Mouse (Mus musculus): Measurements from ENCODE around the gene Frrs1l. TPM values are rescaled to one million over a fixed set of nuclear protein-coding genes. Genes with fewer than 3 reads are reported as not detected.
A peak's percentile ranks its signal among the peaks of the same experiment; 100 is the strongest.

The Frrs1l gene
- polyA plus RNA-seq, 1 experiment from 2014 or later = 0.05 TPM

GRCm38 (mm10) chr4:56942567-56942966 is 47.6 kb downstream of the Frrs1l start:
- H3K27me3 ChIP-seq = no peaks in the 10 kb centered on the region
- no peak overlapping the region for H3K4me2 ChIP-seq
- H3K36me3 ChIP-seq (replicated peaks) = 0 out of 2 replicates have a peak, but pooled peaks cover 1% of the 10 kb centered on the region
- ATAC-seq (ENCODE audit: insufficient read depth) = no peak
- no peak overlapping the region for H3K9ac ChIP-seq
- no peaks in the 10 kb centered on the region for H3K9me3 ChIP-seq (replicated peaks)
- H3K27ac ChIP-seq (replicated peaks) = no peak overlapping the region
- peaks cover 42% of the 10 kb centered on the region for H3K4me1 ChIP-seq (replicated peaks)
- WGBS (ENCODE audit: insufficient replicate concordance) = 63% methylated on average over 1 of the region's 1 CpGs
- no peak overlapping the region for H3K4me3 ChIP-seq (replicated peaks)

DNA sequence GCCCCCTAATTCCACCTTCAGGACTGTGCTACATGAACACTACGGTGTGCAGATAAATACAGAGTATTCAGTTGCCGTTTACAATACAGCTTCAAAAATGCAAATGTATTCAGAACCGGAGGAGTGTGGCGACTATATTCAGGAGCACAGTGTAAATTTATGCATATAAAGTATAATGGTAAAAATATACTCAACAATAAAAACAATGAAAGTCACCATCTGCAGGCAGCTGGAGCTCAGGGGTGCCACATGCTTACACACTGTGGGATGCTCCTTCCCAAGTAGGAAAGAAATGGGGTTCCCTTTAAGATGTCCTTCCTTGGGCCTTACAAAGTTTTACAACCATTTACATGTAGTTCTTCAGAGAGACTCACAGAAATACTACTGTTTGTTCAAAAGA is 48.7 kb downstream of the Frrs1l start:
- Histone ChIP-seq H3K36me3 (replicated peaks) (0 out of 2 replicates have a peak, but pooled peaks cover 3% of the 10 kb centered on the region), H3K27me3 (no peaks in the 10 kb centered on the region), H3K4me1 (replicated peaks) (peaks cover 32% of the 10 kb centered on the region), H3K4me2 (no peak overlapping the region), H3K9me3 (replicated peaks) (no peaks in the 10 kb centered on the region), H3K9ac (no peak overlapping the region), H3K27ac (replicated peaks) (no peak overlapping the region), H3K4me3 (replicated peaks) (no peak overlapping the region)
- no peak for ATAC-seq (ENCODE audit: insufficient read depth)
- whole genome bisulfite sequencing (ENCODE audit: insufficient replicate concordance) = 69% methylated on average over 4 of the region's 4 CpGs

- no peak overlapping the region for H3K27ac ChIP-seq (replicated peaks)
- ATAC-seq (ENCODE audit: insufficient read depth) = no peak
- no peak overlapping the region for H3K9ac ChIP-seq
- H3K4me2 ChIP-seq = no peak overlapping the region
- no peaks in the 10 kb centered on the region for H3K9me3 ChIP-seq (replicated peaks)
- H3K4me3 ChIP-seq (replicated peaks) = no peak overlapping the region
- 58% methylated on average over 6 of the region's 6 CpGs for WGBS (ENCODE audit: insufficient replicate concordance)
- no peaks in the 10 kb centered on the region for H3K27me3 ChIP-seq
- peaks cover 11% of the 10 kb centered on the region; the same call in 1 of the 2 replicates for H3K36me3 ChIP-seq (replicated peaks)
- peaks cover 14% of the 10 kb centered on the region for H3K4me1 ChIP-seq (replicated peaks)
These were observed 53.1 kb downstream of the Frrs1l start for GRCm38 (mm10) chr4:56937136-56937535.

DNA sequence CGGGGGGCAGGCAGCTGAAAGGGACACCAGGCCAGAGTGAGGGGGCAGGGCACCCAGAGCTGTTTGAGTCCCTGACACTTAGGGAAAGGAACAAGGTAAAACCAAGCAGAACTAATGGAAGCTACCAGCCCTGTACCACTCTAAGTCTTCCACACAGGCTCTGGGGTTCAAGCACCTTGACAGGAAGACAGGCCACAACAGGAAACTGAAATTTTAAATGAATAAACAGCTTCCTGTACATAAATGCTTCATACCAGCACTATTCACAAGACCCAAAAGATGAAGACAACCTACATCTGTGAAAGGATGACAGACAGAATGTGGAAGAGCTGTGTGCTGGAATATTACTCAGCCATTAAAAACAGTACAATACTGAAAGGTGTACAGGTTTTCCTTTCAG is 54.9 kb downstream of the Frrs1l start:
- H3K27ac ChIP-seq (replicated peaks) = no peak overlapping the region
- H3K36me3 ChIP-seq (replicated peaks) = peaks cover 15% of the 10 kb centered on the region; the same call in 1 of the 2 replicates
- peaks cover 6% of the 10 kb centered on the region; the same call in 1 of the 2 replicates for H3K4me1 ChIP-seq (replicated peaks)
- ATAC-seq (ENCODE audit: insufficient read depth) = no peak
- no peaks in the 10 kb centered on the region for H3K9me3 ChIP-seq (replicated peaks)
- WGBS (ENCODE audit: insufficient replicate concordance) = no CpG with 5 or more reads among the region's 1 CpGs
- H3K27me3 ChIP-seq = no peaks in the 10 kb centered on the region
- no peak overlapping the region for H3K4me3 ChIP-seq (replicated peaks)
- H3K9ac ChIP-seq = no peak overlapping the region
- no peak overlapping the region for H3K4me2 ChIP-seq

DNA sequence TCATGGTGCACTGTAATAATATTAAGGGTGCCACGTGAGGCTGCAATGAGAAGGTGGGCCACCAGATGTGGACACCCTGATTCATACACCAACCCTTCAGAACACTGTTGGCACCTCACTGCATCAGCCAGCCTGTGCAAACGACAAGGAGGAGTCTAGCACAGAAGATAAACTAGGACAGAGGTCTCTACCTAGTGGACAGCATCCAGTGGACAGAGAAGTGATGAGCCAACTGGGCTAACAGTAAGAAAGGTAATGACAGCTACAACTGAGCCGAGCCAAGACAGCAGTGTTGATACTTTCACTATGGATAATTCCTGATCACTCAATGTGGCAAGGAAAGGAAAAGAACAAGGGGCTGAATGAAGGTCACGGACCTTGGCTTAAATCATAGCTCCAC is 57.0 kb downstream of the Frrs1l start:
- H3K36me3 ChIP-seq (replicated peaks) = peaks cover 16% of the 10 kb centered on the region; the same call in 1 of the 2 replicates
- 0 out of 2 replicates have a peak, but pooled peaks have one; percentile 25 for ATAC-seq (ENCODE audit: insufficient read depth)
- no peak overlapping the region for H3K4me2 ChIP-seq
- no peak overlapping the region for H3K4me3 ChIP-seq (replicated peaks)
- WGBS (ENCODE audit: insufficient replicate concordance) = 69% methylated on average over 4 of the region's 4 CpGs
- H3K27ac ChIP-seq (replicated peaks) = no peak overlapping the region
- H3K27me3 ChIP-seq = no peaks in the 10 kb centered on the region
- no peaks in the 10 kb centered on the region for H3K4me1 ChIP-seq (replicated peaks)
- no peaks in the 10 kb centered on the region for H3K9me3 ChIP-seq (replicated peaks)
- no peak overlapping the region for H3K9ac ChIP-seq

DNA sequence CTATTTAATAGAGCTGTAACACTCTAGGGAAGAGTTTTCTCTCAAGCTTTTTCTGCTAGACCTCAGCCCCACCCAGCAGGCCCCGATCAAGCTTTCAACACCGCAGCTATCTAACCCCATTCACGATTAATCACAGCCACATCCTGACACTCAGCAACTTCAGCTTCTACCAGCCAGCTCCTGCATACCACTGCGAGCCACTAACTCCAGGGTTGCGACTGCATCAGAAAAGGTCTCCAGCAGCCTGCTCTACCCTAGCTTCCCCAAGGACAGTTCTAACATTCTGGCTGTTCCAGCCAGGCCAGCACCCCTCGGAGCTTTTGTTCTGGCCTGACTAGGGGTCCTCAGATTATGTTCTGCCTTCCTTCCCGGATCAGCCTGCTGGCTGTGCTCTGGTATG is 58.1 kb downstream of the Frrs1l start:
- Histone ChIP-seq H3K9me3 (replicated peaks) (no peaks in the 10 kb centered on the region), H3K27ac (replicated peaks) (no peak overlapping the region), H3K4me1 (replicated peaks) (no peaks in the 10 kb centered on the region), H3K36me3 (replicated peaks) (peaks cover 12% of the 10 kb centered on the region; the same call in 1 of the 2 replicates), H3K9ac (no peak overlapping the region), H3K27me3 (no peaks in the 10 kb centered on the region), H3K4me3 (replicated peaks) (no peak overlapping the region), H3K4me2 (no peak overlapping the region)
- WGBS (ENCODE audit: insufficient replicate concordance) = 49% methylated on average over 7 of the region's 7 CpGs
- no peak for ATAC-seq (ENCODE audit: insufficient read depth)

DNA sequence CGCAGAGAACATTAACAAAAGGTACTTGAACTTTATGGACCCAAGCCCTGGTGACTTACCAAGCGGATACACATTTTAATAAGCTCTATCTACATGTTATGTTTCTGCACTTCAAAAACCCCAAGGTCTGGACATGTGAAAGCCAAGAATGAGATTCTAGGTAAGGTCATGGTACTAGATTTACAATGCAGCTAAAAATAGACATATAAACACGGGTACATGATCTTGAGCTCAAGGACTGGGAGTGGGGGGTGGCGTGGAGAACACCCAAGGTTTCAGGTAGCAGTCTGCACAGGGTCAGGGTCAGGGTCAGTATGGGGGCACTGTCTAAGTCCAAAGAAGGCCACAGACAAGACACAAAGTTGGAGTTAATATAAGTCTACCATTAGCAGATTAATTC is 59.9 kb downstream of the Frrs1l start:
- Histone ChIP-seq H3K9ac (no peak overlapping the region), H3K9me3 (replicated peaks) (no peaks in the 10 kb centered on the region), H3K27ac (replicated peaks) (no peak overlapping the region), H3K4me2 (no peak overlapping the region), H3K4me1 (replicated peaks) (no peaks in the 10 kb centered on the region), H3K27me3 (no peaks in the 10 kb centered on the region), H3K36me3 (replicated peaks) (peaks cover 21% of the 10 kb centered on the region; the same call in 1 of the 2 replicates), H3K4me3 (replicated peaks) (no peak overlapping the region)
- ATAC-seq (ENCODE audit: insufficient read depth) = no peak
- 72% methylated on average over 4 of the region's 4 CpGs for WGBS (ENCODE audit: insufficient replicate concordance)

GRCm38 (mm10) chr4:56926971-56927370 is 63.2 kb downstream of the Frrs1l start:
- no peak overlapping the region for H3K9ac ChIP-seq
- no peak overlapping the region for H3K4me2 ChIP-seq
- WGBS (ENCODE audit: insufficient replicate concordance) = 69% methylated on average over 4 of the region's 4 CpGs
- H3K4me3 ChIP-seq (replicated peaks) = no peak overlapping the region
- ATAC-seq (ENCODE audit: insufficient read depth) = no peak
- H3K4me1 ChIP-seq (replicated peaks) = no peaks in the 10 kb centered on the region
- no peaks in the 10 kb centered on the region for H3K9me3 ChIP-seq (replicated peaks)
- H3K27me3 ChIP-seq = no peaks in the 10 kb centered on the region
- peaks cover 45% of the 10 kb centered on the region for H3K36me3 ChIP-seq (replicated peaks)
- H3K27ac ChIP-seq (replicated peaks) = no peak overlapping the region

DNA sequence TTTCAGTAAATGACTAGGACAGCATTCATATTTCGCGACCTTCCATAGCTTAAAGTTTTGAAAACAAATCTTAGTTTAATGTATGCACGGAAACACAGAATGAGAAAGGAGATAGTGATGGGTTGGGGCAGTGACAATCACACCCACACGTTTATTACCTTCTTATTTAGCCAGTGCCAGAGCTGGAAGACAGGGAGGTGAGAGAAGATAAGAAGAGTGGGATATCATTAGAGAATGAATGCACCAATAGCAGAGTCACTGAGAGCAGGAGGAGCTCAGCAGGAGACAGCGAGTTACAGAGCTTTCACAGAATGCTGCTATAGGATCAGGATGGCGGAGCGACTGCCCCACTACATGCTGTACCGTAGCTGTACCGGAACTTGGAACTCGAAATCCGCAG is 68.0 kb downstream of the Frrs1l start:
- H3K4me1 ChIP-seq (replicated peaks) = no peaks in the 10 kb centered on the region
- H3K27ac ChIP-seq (replicated peaks) = no peak overlapping the region
- H3K4me2 ChIP-seq = no peak overlapping the region
- peaks cover 42% of the 10 kb centered on the region for H3K36me3 ChIP-seq (replicated peaks)
- no peaks in the 10 kb centered on the region for H3K9me3 ChIP-seq (replicated peaks)
- H3K27me3 ChIP-seq = no peaks in the 10 kb centered on the region
- WGBS (ENCODE audit: insufficient replicate concordance) = 70% methylated on average over 11 of the region's 11 CpGs
- H3K4me3 ChIP-seq (replicated peaks) = no peak overlapping the region
- no peak for ATAC-seq (ENCODE audit: insufficient read depth)
- H3K9ac ChIP-seq = no peak overlapping the region

DNA sequence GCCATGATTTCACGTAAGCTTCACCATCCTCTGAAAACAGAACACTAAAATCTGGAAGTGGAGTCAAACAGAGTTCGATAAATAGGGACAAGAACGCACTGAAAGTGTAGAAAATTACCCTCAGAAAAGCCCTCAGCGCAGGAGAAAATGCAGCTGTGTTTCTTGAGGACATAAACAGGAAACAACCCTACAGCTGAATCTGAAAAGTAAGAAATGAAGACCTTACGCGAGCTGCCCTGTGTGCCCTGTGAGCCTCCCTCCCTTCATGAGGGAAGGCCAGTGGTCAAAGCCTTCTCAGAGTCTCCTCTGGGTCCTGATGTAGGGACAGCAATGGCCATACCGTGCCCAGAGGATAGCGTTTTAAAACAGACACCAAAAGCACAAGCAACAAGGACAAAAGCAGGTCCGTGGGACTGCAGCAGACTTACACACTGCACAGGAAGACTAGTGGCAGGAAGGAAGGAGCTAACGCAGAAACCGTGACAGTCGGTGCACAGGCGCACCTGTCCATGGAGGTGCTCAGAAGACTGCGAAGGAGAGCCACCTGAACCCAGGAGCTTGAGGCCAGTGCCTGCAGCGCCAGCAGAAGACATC is 74.4 kb downstream of the Frrs1l start:
- Histone ChIP-seq H3K9ac (no peak overlapping the region), H3K36me3 (replicated peaks) (peaks cover 39% of the 10 kb centered on the region), H3K27me3 (no peaks in the 10 kb centered on the region), H3K27ac (replicated peaks) (no peak overlapping the region), H3K4me3 (replicated peaks) (no peak overlapping the region), H3K4me1 (replicated peaks) (no peaks in the 10 kb centered on the region), H3K9me3 (replicated peaks) (no peaks in the 10 kb centered on the region), H3K4me2 (no peak overlapping the region)
- WGBS (ENCODE audit: insufficient replicate concordance) = 78% methylated on average over 15 of the region's 15 CpGs
- ATAC-seq (ENCODE audit: insufficient read depth) = no peak

- Histone ChIP-seq H3K4me3 (replicated peaks) (no peak overlapping the region), H3K27me3 (no peaks in the 10 kb centered on the region), H3K4me2 (no peak overlapping the region), H3K27ac (replicated peaks) (no peak overlapping the region), H3K9ac (no peak overlapping the region), H3K9me3 (replicated peaks) (no peaks in the 10 kb centered on the region), H3K36me3 (replicated peaks) (peaks cover 49% of the 10 kb centered on the region), H3K4me1 (replicated peaks) (no peaks in the 10 kb centered on the region)
- no peak for ATAC-seq (ENCODE audit: insufficient read depth)
- WGBS (ENCODE audit: insufficient replicate concordance) = 76% methylated on average over 1 of the region's 1 CpGs
These were observed 75.4 kb downstream of the Frrs1l start for GRCm38 (mm10) chr4:56914761-56915160.

- WGBS (ENCODE audit: insufficient replicate concordance) = 84% methylated on average over 6 of the region's 6 CpGs
- H3K9ac ChIP-seq = no peak overlapping the region
- H3K4me3 ChIP-seq (replicated peaks) = no peak overlapping the region
- no peaks in the 10 kb centered on the region for H3K4me1 ChIP-seq (replicated peaks)
- peaks cover 49% of the 10 kb centered on the region for H3K36me3 ChIP-seq (replicated peaks)
- no peaks in the 10 kb centered on the region for H3K9me3 ChIP-seq (replicated peaks)
- H3K27ac ChIP-seq (replicated peaks) = no peak overlapping the region
- no peak for ATAC-seq (ENCODE audit: insufficient read depth)
- H3K4me2 ChIP-seq = no peak overlapping the region
- no peaks in the 10 kb centered on the region for H3K27me3 ChIP-seq
These were observed 75.9 kb downstream of the Frrs1l start for GRCm38 (mm10) chr4:56914338-56914737.
